ENCODE assay signal across 24 mouse cellular contexts in the genomic region with DNA sequence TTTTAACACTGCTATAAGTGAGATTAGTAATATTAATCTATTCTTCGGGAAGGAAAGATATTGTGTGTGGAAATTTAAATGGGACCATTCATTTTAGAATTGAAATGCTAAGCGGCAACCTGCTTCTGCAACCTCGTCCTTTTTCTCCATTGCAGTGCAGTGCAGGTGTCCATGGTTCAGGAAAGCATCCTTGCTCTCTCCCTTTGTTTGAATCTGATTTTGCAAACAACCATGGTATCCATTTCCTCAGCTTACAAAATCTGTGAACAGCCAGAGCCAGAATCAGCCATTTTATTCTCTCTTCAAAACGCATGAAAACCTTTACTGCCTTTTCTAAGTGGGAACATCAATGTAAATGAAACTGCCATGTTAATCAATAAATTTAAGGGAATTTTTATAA.
A peak's percentile ranks its signal among the peaks of the same experiment; 100 is the strongest.
DNase-seq lines count a peak whose midpoint lies in the region; ATAC-seq and TF ChIP-seq lines count a peak whose summit lies in the region.
"Had no signal": no experiment of that assay in that cellular context is flagged by ENCODE, and none has a peak within 500 bp of the region (broad histone marks: within the 10 kb centered on the region; RNA-seq: fewer than 3 reads in every experiment).

No protein-coding gene starts in this region.

- H3K4me3 ChIP-seq in midbrain, embryonic 12.5 days = no peak overlapping the region
- H3K4me3 ChIP-seq in midbrain, embryonic 10.5 days = no peak overlapping the region
- no peak overlapping the region for H3K4me3 ChIP-seq in forebrain, postnatal 0 days (ENCODE audit: low read depth, low read length)
- H3K4me3 ChIP-seq in hindbrain, embryonic 15.5 days = no peak overlapping the region
- H3K4me3 ChIP-seq in midbrain, postnatal 0 days (ENCODE audit: low read depth, low read length) = no peak overlapping the region
- H3K4me3 ChIP-seq in thymus, adult 2 months (ENCODE audit: control insufficient read depth, insufficient read depth, low read length) = no peak overlapping the region
- H3K4me3 ChIP-seq: embryonic facial prominence, embryonic 13.5 days; erythroblast, embryonic 14.5 days; heart, embryonic 15.5 days; left cerebral cortex, adult 2 months; limb, embryonic 15.5 days; megakaryocyte, embryonic 14.5 days; stomach, embryonic 15.5 days had no signal

- ATAC-seq in midbrain, embryonic 12.5 days (ENCODE audit: low FRiP score, low read depth) = no peak
- ATAC-seq in forebrain, postnatal 0 days = peak; percentile 18; the same call in 1 of the 2 replicates
- ATAC-seq in hindbrain, embryonic 15.5 days (ENCODE audit: low FRiP score, low read depth) = no peak
- 0 out of 2 replicates have a peak, but pooled peaks have one; percentile 41 for ATAC-seq in midbrain, postnatal 0 days (ENCODE audit: low FRiP score)

- no peaks in the 10 kb centered on the region for H3K4me1 ChIP-seq in midbrain, embryonic 12.5 days
- no peaks in the 10 kb centered on the region for H3K4me1 ChIP-seq in midbrain, embryonic 10.5 days
- no peaks in the 10 kb centered on the region for H3K4me1 ChIP-seq in forebrain, postnatal 0 days (ENCODE audit: insufficient read depth)
- H3K4me1 ChIP-seq in hindbrain, embryonic 15.5 days (replicated peaks) = peaks cover 13% of the 10 kb centered on the region; the same call in 1 of the 2 replicates
- H3K4me1 ChIP-seq in midbrain, postnatal 0 days (ENCODE audit: insufficient read depth, low read length) = no peaks in the 10 kb centered on the region
- no peaks in the 10 kb centered on the region for H3K4me1 ChIP-seq in thymus, adult 2 months (replicated peaks; ENCODE audit: control insufficient read depth, insufficient read depth, low read length)
- H3K4me1 ChIP-seq: embryonic facial prominence, embryonic 13.5 days; heart, embryonic 15.5 days; limb, embryonic 15.5 days; megakaryocyte, embryonic 14.5 days; stomach, embryonic 15.5 days had no signal

- no peaks in the 10 kb centered on the region for H3K36me3 ChIP-seq in midbrain, embryonic 12.5 days
- no peaks in the 10 kb centered on the region for H3K36me3 ChIP-seq in midbrain, embryonic 10.5 days
- no peaks in the 10 kb centered on the region for H3K36me3 ChIP-seq in forebrain, postnatal 0 days (ENCODE audit: insufficient read depth)
- no peaks in the 10 kb centered on the region for H3K36me3 ChIP-seq in hindbrain, embryonic 15.5 days
- H3K36me3 ChIP-seq in midbrain, postnatal 0 days (ENCODE audit: insufficient read depth, low read length) = no peaks in the 10 kb centered on the region
- H3K36me3 ChIP-seq in thymus, adult 2 months (ENCODE audit: control insufficient read depth, insufficient read depth, low read length) = no peaks in the 10 kb centered on the region
- H3K36me3 ChIP-seq: embryonic facial prominence, embryonic 13.5 days; G1E; heart, embryonic 15.5 days; limb, embryonic 15.5 days; stomach, embryonic 15.5 days had no signal

- TF ChIP-seq POLR2A in thymus, adult 2 months (IDR thresholded peaks at IDR 0.05; ENCODE audit: control insufficient read depth, extremely low read depth, insufficient read depth, low read length, poor library complexity) = no peak

- no peak overlapping the region for H3K4me2 ChIP-seq in midbrain, embryonic 12.5 days (replicated peaks)
- no peak overlapping the region for H3K4me2 ChIP-seq in forebrain, postnatal 0 days (ENCODE audit: low read depth)
- no peak overlapping the region for H3K4me2 ChIP-seq in hindbrain, embryonic 15.5 days
- no peak overlapping the region for H3K4me2 ChIP-seq in midbrain, postnatal 0 days (ENCODE audit: low read depth, low read length, poor library complexity, severe bottlenecking)
- H3K4me2 ChIP-seq: embryonic facial prominence, embryonic 13.5 days; heart, embryonic 15.5 days; limb, embryonic 15.5 days; lung, embryonic 14.5 days; stomach, embryonic 15.5 days had no signal

- no peak for TF ChIP-seq CTCF in forebrain, postnatal 0 days (IDR thresholded peaks at IDR 0.05; ENCODE audit: low read depth)
- TF ChIP-seq CTCF in midbrain, postnatal 0 days (IDR thresholded peaks at IDR 0.05) = no peak
- TF ChIP-seq CTCF in thymus, adult 2 months (IDR thresholded peaks at IDR 0.05; ENCODE audit: borderline replicate concordance, control insufficient read depth, extremely low read depth, insufficient read depth, low read length, poor library complexity) = no peak

- H3K9me3 ChIP-seq in midbrain, embryonic 12.5 days = no peaks in the 10 kb centered on the region
- H3K9me3 ChIP-seq in midbrain, embryonic 10.5 days (replicated peaks) = no peaks in the 10 kb centered on the region
- H3K9me3 ChIP-seq in forebrain, postnatal 0 days (ENCODE audit: low read length) = no peaks in the 10 kb centered on the region
- H3K9me3 ChIP-seq in hindbrain, embryonic 15.5 days = no peaks in the 10 kb centered on the region
- H3K9me3 ChIP-seq in midbrain, postnatal 0 days (ENCODE audit: low read length) = no peaks in the 10 kb centered on the region
- H3K9me3 ChIP-seq: embryonic facial prominence, embryonic 13.5 days; G1E; heart, embryonic 15.5 days; limb, embryonic 15.5 days; megakaryocyte, embryonic 14.5 days; stomach, embryonic 15.5 days had no signal

- H3K9ac ChIP-seq in midbrain, embryonic 12.5 days (replicated peaks) = no peak overlapping the region
- H3K9ac ChIP-seq in forebrain, postnatal 0 days = no peak overlapping the region
- 0 out of 2 replicates have a peak overlapping the region, but pooled peaks have one; percentile 10 for H3K9ac ChIP-seq in hindbrain, embryonic 15.5 days
- peak overlapping the region; percentile 42; the same call in 1 of the 2 replicates for H3K9ac ChIP-seq in midbrain, postnatal 0 days (replicated peaks; ENCODE audit: low read length, poor library complexity, severe bottlenecking)
- H3K9ac ChIP-seq: embryonic facial prominence, embryonic 13.5 days; heart, embryonic 15.5 days; limb, embryonic 15.5 days; liver, embryonic 14.5 days; lung, embryonic 14.5 days; stomach, embryonic 15.5 days had no signal

- WGBS in midbrain, embryonic 12.5 days = 58% methylated on average over 4 of the region's 4 CpGs
- WGBS in midbrain, embryonic 10.5 days = 72% methylated on average over 4 of the region's 4 CpGs
- WGBS in forebrain, postnatal 0 days = 52% methylated on average over 4 of the region's 4 CpGs
- 44% methylated on average over 4 of the region's 4 CpGs for WGBS in hindbrain, embryonic 15.5 days
- 43% methylated on average over 4 of the region's 4 CpGs for WGBS in midbrain, postnatal 0 days
- 66% methylated on average over 4 of the region's 4 CpGs for WGBS in thymus, adult 2 months

- no peak for DNase-seq in midbrain, embryonic 10.5 days (ENCODE audit: low spot score)
- peak; percentile 28 for DNase-seq in forebrain, postnatal 0 days
- peak; percentile 6 for DNase-seq in midbrain, postnatal 0 days (ENCODE audit: low spot score)
- no peak for DNase-seq in thymus, adult 2 months
- no peak for DNase-seq in right cerebral cortex, adult 18-20 months
- DNase-seq: adrenal gland, adult 2 months; B cell, adult 2 months; heart, postnatal 36 days; thymus, adult 18-20 months; thymus, postnatal 4 days had no signal

- no peaks in the 10 kb centered on the region for H3K27me3 ChIP-seq in midbrain, embryonic 12.5 days
- no peaks in the 10 kb centered on the region for H3K27me3 ChIP-seq in midbrain, embryonic 10.5 days (ENCODE audit: low read depth, poor library complexity, severe bottlenecking)
- H3K27me3 ChIP-seq in forebrain, postnatal 0 days (ENCODE audit: insufficient read depth, low read length) = no peaks in the 10 kb centered on the region
- H3K27me3 ChIP-seq in hindbrain, embryonic 15.5 days = no peaks in the 10 kb centered on the region
- H3K27me3 ChIP-seq in midbrain, postnatal 0 days (ENCODE audit: insufficient read depth, low read length) = no peaks in the 10 kb centered on the region
- no peaks in the 10 kb centered on the region for H3K27me3 ChIP-seq in thymus, adult 2 months (ENCODE audit: control insufficient read depth, insufficient read depth, low read length)
- H3K27me3 ChIP-seq: CH12.LX; embryonic facial prominence, embryonic 13.5 days; heart, embryonic 15.5 days; limb, embryonic 15.5 days; megakaryocyte, embryonic 14.5 days; stomach, embryonic 15.5 days had no signal

- peak overlapping the region; percentile 58 for H3K27ac ChIP-seq in midbrain, embryonic 12.5 days (replicated peaks)
- H3K27ac ChIP-seq in midbrain, embryonic 10.5 days (replicated peaks) = no peak overlapping the region
- no peak overlapping the region for H3K27ac ChIP-seq in forebrain, postnatal 0 days (ENCODE audit: low read depth, low read length)
- peak overlapping the region; percentile 82 for H3K27ac ChIP-seq in hindbrain, embryonic 15.5 days (replicated peaks)
- H3K27ac ChIP-seq in midbrain, postnatal 0 days (ENCODE audit: low read depth, low read length) = peak overlapping the region; percentile 78
- no peak overlapping the region for H3K27ac ChIP-seq in thymus, adult 2 months (ENCODE audit: control insufficient read depth, insufficient read depth, low read length)
- H3K27ac ChIP-seq: embryonic facial prominence, embryonic 13.5 days; heart, embryonic 15.5 days; kidney, postnatal 0 days; left cerebral cortex, adult 2 months; limb, embryonic 15.5 days; liver, embryonic 14.5 days; stomach, embryonic 15.5 days had no signal

Comparison
In these comparisons a context has a peak if more than half of its experiments do, and no peak if none do; other contexts are left out.
1. ATAC-seq: peak in forebrain, postnatal 0 days (single experiment) and midbrain, postnatal 0 days (single experiment); none in midbrain, embryonic 12.5 days (single experiment) and hindbrain, embryonic 15.5 days (single experiment).
2. H3K27ac ChIP-seq: peak in midbrain, embryonic 12.5 days (single experiment), hindbrain, embryonic 15.5 days (single experiment) and midbrain, postnatal 0 days (single experiment); none in midbrain, embryonic 10.5 days (single experiment), forebrain, postnatal 0 days (single experiment) and thymus, adult 2 months (single experiment).
3. H3K9ac ChIP-seq: peak in hindbrain, embryonic 15.5 days (single experiment) and midbrain, postnatal 0 days (single experiment); none in midbrain, embryonic 12.5 days (single experiment) and forebrain, postnatal 0 days (single experiment).
4. DNase-seq: peak in forebrain, postnatal 0 days (single experiment) and midbrain, postnatal 0 days (single experiment); none in midbrain, embryonic 10.5 days (single experiment), thymus, adult 2 months (single experiment) and right cerebral cortex, adult 18-20 months (single experiment).